Mouse (Mus musculus): ENCODE data around the gene Gm17387.

Gene Gm17387

DNA sequence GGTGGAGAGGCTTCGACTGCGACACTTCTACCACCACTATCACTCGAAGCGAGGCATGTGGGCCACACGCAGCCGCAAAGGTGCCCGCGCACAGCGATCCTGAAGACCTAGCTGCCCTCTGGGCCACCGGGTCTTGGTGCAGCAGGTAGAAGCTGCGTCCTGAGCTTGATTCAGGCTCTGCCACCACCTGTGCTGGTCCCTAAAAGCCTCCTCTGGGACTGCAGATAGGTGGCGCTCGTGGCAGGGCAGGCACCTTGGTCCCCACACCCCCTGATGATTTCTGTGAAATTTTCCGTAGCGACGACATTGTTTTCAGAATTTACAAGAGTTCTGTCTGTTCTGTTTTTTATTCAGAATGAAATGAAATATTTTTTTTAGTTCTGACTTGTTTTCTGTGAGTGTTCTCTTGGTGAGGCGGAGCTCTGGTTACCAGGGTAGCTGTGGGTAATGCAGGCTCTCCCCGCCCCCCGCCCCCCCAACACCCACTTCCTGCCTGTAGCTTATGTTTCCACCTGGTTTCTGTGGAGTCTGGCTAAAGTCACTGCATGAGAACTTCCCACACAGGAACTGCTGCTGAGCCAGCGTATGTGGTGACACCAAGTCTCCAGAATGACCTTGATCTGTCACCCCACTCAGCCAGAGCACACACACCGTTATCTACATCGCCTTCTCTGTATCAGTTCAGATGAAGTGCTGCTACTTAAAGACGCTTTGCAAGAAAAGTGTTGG lies 43.2 kb downstream of the Gm17387 start:
- DNase-seq (ENCODE audit: low spot score) = no peak

DNA sequence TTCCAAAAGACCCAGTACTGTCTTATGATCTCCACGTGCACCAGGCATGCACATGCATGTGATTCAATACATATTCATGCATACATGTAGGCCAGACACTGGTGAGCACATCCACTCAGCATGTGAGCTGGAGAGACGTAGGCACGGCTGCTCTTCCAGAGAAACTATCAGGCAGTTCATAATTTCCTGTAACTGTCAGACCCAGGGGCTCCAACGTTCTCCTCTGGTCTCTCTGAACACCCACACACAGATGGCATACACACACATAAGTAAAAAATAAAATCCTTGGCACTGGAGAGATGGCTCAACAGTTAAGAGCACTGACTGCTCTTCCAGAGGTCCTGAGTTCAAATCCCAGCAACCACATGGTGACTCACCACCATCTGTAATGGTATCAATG lies 44.9 kb downstream of the Gm17387 start:
- DNase-seq (ENCODE audit: low spot score) = no peak

GRCm38 (mm10) chr7:141077841-141078240 lies 48.9 kb downstream of the Gm17387 start, which contains the start of gene Pkp3:
Gene Pkp3 (plus strand): TSS chr7:141078218.
- DNase-seq (ENCODE audit: low spot score) = no peak

GRCm38 (mm10) chr7:141078876-141079275 lies 49.9 kb downstream of the Gm17387 start:
- DNase-seq (ENCODE audit: low spot score) = no peak

Measured in ovary, adult 18-20 months (tissue).